Mouse (Mus musculus): ENCODE data around the gene Nos3.
A peak's percentile ranks its signal among the peaks of the same experiment; 100 is the strongest.
"Not testable (repeated sequence)": the region's sequence is repeated elsewhere in the genome, so short reads cannot be mapped to it uniquely, and the experiment has no call there.

Gene Nos3

DNA sequence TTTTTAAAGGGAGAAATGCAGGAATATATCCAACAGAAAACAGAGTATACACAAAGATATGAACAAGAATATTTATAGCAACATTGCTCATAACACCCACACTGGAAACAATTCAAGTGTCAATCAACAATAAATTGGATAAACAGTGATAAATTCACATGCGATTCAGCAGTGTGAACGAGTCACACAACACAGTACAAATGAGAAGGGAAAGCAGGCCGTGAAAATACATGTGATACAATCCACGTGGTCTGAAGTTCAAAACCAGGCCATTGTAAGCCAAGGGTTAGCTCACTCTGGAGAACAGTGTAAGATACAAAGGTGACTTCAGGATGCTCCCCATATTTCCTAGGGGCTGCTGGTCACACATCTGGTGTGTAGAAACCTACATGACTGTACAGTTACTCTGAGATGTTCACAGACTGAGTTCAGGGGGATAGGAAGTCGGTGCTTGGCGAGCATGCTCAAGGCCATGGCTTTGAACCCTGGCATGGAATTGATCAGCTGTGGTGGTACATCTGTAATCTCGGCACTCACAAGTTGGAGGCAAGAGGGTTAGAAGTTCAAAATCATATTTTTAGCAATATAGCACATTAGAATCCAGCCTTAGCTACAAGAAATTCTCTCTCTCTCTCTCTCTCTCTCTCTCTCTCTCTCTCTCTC lies 10.2 kb downstream of the Nos3 start:
- no peak for DNase-seq (ENCODE audit: low spot score)

GRCm38 (mm10) chr5:24378700-24379099 lies 14.1 kb downstream of the Nos3 start:
- DNase-seq (ENCODE audit: low spot score): no peak

GRCm38 (mm10) chr5:24379501-24379900 lies 14.9 kb downstream of the Nos3 start:
- DNase-seq (ENCODE audit: low spot score): no peak

- no peak for DNase-seq (ENCODE audit: low spot score)
These were observed 15.9 kb downstream of the Nos3 start for GRCm38 (mm10) chr5:24380499-24380898.

- DNase-seq (ENCODE audit: low spot score): no peak
These were observed 16.9 kb downstream of the Nos3 start for GRCm38 (mm10) chr5:24381486-24381885.

GRCm38 (mm10) chr5:24381988-24382387 lies 17.4 kb downstream of the Nos3 start:
- DNase-seq (ENCODE audit: low spot score): no peak

DNA sequence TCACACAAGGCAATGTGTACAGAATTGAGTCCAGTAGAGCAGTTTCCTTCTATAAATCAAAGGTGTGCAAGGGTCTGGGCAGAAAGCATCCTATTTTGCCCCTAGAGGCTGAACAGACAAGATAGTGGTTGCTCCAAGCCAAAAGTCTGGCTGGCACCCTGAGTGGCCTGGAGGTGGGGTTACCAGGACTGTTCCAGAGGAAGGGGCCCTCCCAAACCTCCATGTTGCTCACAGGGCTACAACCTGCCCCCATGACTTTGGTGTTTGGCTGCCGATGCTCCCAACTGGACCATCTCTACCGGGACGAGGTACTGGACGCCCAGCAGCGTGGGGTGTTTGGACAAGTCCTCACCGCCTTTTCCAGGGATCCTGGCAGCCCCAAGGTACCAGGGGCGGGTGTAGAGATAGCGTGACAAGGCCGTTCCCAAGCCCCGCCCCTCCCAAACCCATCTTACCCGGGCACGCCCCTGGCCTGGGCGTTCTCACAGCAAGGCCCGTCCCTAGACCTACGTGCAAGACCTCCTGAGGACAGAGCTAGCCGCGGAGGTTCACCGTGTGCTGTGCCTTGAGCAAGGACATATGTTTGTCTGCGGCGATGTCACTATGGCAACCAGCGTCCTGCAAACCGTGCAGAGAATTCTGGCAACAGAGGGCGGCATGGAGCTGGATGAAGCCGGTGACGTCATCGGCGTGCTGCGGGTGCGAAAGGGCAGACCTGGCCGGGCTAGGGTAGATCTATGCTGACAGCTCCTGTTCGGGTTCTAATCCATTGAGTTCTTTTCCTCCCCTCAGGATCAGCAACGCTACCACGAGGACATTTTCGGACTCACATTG lies 18.6 kb downstream of the Nos3 start:
- DNase-seq (ENCODE audit: low spot score): peak; percentile 91

- DNase-seq (ENCODE audit: low spot score): no peak
These were observed 19.8 kb downstream of the Nos3 start for GRCm38 (mm10) chr5:24384407-24384806.

DNA sequence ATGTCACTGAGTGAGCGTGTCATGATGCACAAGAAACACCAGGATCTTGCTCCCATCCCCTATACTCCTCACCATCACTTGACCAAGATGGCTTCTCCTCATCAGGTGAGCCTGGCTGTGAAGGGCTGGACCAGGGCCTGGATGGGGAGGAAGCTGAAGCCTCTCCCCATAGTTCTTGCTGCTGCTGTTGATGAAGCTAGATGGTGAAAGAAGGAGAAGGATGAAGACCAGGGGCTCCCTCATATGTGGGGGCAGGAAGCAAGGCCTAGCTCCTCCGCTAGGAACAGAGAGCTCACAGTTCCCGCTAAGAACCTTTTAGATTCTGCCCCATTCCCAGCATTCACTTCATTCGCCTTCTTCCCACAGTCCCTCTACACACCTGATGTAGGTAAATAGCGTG lies 20.8 kb downstream of the Nos3 start:
- DNase-seq (ENCODE audit: low spot score): no peak

- DNase-seq (ENCODE audit: low spot score): no peak
These were observed 21.4 kb downstream of the Nos3 start for GRCm38 (mm10) chr5:24385887-24386550.

DNA sequence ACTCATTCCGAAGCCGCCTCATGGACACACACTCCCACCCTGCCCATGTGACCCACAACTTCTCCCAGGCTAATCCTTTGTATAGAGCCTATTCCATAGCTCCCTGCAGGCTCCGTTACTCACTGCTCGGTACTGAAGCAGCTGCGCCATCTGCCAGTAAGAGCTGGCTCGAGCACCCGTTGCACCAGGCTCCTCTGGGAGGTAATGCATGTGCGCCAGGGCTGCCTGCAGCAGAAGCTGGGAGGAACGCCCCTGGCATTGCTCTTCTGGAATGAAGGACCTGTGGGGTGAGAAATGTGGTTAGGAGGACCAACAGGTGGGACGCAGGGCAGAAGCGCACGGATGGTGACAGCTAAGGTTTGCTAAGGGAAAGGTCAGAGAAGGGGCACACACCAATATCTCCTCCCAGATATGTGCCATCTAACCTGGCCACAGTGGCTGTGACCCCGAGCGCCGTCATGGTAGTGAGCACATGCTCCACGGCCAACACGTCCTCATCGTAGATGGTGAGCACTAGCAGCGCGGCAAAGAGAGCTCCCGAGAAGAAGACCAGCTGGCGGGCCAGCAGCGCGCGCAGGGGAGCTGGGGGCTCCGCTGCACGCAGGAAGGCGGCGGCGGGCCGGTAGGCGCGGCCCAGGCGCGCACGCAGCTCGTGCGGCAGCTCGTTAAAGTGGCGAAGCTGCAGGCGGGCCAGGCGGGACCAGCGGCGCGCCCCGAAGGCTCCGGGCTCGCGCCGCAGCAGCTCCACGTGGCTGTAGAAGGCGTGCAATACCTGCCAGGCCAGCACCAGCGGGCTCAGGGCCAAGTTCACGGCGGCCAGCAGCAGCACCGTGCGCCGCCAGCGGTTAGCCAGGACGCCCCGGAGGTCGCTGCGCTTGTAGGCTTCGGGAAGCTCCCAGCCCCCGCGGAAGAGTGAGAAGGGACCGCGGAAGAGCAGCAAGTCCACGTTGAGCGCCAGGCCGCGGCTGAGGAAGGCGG lies 22.9 kb downstream of the Nos3 start:
- DNase-seq (ENCODE audit: low spot score): peak; percentile 48

DNA sequence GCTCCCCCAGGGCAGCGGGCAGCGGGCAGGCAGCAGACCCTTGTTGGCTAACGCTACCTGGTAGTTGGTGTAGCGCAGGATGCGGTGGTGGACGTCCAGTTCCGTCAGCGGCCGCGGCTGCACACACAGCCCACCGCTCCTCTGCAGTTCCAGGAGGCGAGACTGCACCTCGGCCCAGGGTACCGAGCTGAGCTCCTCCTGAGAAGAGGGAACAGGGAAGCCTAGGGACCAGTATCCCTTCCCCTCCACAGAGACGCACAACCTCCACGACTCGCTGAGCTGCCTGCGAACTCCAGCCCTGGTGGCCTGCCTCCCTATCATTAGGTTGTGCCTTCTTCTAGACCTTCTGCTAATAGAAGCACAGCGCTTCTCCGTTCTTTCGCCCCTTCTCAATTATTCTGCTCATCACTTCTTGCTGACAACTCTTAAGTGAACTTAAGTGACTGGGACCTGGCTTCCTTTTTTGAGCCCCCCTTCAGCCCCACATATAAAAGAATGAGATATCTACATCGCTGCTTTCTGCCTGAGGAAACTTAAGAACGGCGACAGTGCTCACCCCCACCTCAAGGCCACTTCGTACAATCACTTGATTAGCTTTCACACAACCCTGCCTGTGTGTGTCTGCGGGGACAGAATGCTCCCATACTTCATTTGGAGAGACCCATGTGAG lies 23.8 kb downstream of the Nos3 start:
- DNase-seq (ENCODE audit: low spot score): no peak

- peak; percentile 32 for DNase-seq (ENCODE audit: low spot score)
These were observed 24.5 kb downstream of the Nos3 start for GRCm38 (mm10) chr5:24389011-24389657.

GRCm38 (mm10) chr5:24389658-24390020 lies 25.0 kb downstream of the Nos3 start:
- DNase-seq (ENCODE audit: low spot score): no peak

DNA sequence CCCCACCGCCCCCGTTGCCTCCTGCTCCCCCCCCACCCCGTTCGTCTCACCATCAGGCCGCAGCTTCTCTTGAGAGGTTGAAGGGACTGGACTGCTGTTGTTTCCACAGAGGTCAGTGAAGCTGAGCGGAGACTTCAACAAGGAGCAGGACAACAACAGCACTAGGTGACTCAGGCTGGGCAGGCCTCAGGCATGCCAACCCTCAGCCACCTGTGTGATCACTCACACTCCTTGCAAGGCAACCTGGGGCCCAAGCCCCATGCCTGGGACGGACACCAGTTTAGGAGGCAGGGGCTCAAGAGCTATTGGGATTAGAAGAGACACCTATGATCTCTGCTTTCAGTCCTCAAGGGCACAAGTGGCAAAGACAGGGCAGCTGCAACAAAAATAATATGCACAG lies 27.3 kb downstream of the Nos3 start, which contains the start of gene Atg9b:
Gene Atg9b (minus strand): TSS at position 280 of the 400 bp plus-strand sequence.
- no peak for DNase-seq (ENCODE audit: low spot score)

DNA sequence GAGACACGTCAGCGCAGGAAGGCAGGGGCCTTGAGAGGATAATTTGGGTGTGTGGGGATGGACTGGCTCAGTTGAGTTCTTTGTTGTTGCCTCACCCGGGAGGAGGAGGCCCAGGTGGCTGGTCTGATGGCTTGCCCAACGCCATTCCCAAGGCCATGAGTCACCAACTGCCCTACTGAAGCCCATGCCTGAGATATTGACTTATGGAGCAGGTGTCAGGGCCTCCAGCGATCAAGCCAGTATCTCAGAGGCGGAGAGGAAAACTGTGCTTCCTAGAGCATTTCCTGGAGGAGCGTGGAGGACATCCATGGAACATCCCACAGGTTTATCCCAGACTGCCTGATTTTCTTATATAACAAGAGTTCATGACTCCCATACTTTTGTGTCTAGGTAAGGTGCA lies 28.1 kb downstream of the Nos3 start:
- DNase-seq (ENCODE audit: low spot score): no peak

GRCm38 (mm10) chr5:24393392-24393997 lies 28.9 kb downstream of the Nos3 start, which contains the start of gene Abcb8:
Abcb8 (plus strand) TSS chr5:24393663.
- DNase-seq (ENCODE audit: low spot score): peak; percentile 47

- DNase-seq (ENCODE audit: low spot score): peak; percentile 98
These were observed 29.7 kb downstream of the Nos3 start for GRCm38 (mm10) chr5:24394165-24394894.

DNA sequence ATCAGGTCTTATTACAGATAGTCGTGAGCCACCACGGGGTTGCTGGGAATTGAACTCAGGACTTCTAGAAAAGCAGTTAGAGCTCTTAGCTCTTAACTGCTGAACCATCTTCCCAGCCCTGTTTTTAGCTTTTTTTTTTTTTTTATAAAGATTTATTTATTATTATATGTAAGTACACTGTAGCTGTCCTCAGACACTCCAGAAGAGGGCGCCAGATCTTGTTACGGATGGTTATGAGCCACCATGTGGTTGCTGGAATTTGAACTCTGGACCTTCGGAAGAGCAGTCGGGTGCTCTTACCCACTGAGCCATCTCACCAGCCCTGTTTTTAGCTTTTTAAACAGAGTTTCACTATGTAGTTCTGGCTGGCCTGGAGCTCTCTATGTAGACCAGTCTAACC lies 31.6 kb downstream of the Nos3 start:
- DNase-seq (ENCODE audit: low spot score): not testable (repeated sequence)
